Mouse (Mus musculus) R1 (cell line): ENCODE measurements around the gene Cd300lb.

Experiments
- DNase-seq: peaks from one replicate; pipeline ENCODE4 v3.0.0-alpha.2; 2018; ENCODE audit warnings: low read depth, low spot score

The Cd300lb gene

GRCm38 (mm10) chr11:114934144-114934543 lies at the start of gene Cd300lb:
Gene Cd300lb (minus strand): TSS chr11:114934386.
- DNase-seq: no peak

GRCm38 (mm10) chr11:114981866-114982265 lies 47.7 kb upstream of the Cd300lb start:
- no peak for DNase-seq

GRCm38 (mm10) chr11:114972726-114973125 lies 38.5 kb upstream of the Cd300lb start:
- no peak for DNase-seq

GRCm38 (mm10) chr11:114968752-114969207 lies 34.6 kb upstream of the Cd300lb start, which contains the start of gene Cd300c:
Gene Cd300c (minus strand): TSS chr11:114969157.
- DNase-seq: no peak

GRCm38 (mm10) chr11:114965182-114965828 lies 31.1 kb upstream of the Cd300lb start:
- DNase-seq: no peak

GRCm38 (mm10) chr11:114960369-114960768 lies 26.2 kb upstream of the Cd300lb start:
- DNase-seq: no peak

- DNase-seq: no peak
Measured at GRCm38 (mm10) chr11:114933591-114933990, 595 bp downstream of the Cd300lb start.

GRCm38 (mm10) chr11:114931041-114931440 lies 3.1 kb downstream of the Cd300lb start:
- DNase-seq: no peak

- DNase-seq: no peak
Measured at GRCm38 (mm10) chr11:114929581-114929980, 4.6 kb downstream of the Cd300lb start.

GRCm38 (mm10) chr11:114923961-114924360 lies 10.2 kb downstream of the Cd300lb start:
- DNase-seq: peak; percentile 77

GRCm38 (mm10) chr11:114922439-114922838 lies 11.7 kb downstream of the Cd300lb start:
- no peak for DNase-seq

- DNase-seq: no peak
Measured at GRCm38 (mm10) chr11:114917120-114917519, 17.1 kb downstream of the Cd300lb start.

GRCm38 (mm10) chr11:114914978-114915377 lies 19.2 kb downstream of the Cd300lb start:
- DNase-seq: no peak

- peak; percentile 73 for DNase-seq
Measured at GRCm38 (mm10) chr11:114912847-114913246, 21.3 kb downstream of the Cd300lb start.

GRCm38 (mm10) chr11:114909538-114909937 lies 24.6 kb downstream of the Cd300lb start:
- peak; percentile 38 for DNase-seq

- DNase-seq: no peak
Measured at GRCm38 (mm10) chr11:114908086-114908485, 26.1 kb downstream of the Cd300lb start.

GRCm38 (mm10) chr11:114907567-114907966 lies 26.6 kb downstream of the Cd300lb start:
- DNase-seq: no peak

- no peak for DNase-seq
Measured at GRCm38 (mm10) chr11:114903224-114903623, 31.0 kb downstream of the Cd300lb start.

- no peak for DNase-seq
Measured at GRCm38 (mm10) chr11:114898026-114898425, 36.2 kb downstream of the Cd300lb start.

- DNase-seq: no peak
Measured at GRCm38 (mm10) chr11:114896085-114896484, 38.1 kb downstream of the Cd300lb start.

GRCm38 (mm10) chr11:114890542-114890941 lies 43.6 kb downstream of the Cd300lb start:
- no peak for DNase-seq

- DNase-seq: no peak
Measured at GRCm38 (mm10) chr11:114889991-114890518, 44.1 kb downstream of the Cd300lb start, which contains the start of gene Cd300a. Gene Cd300a (plus strand): TSS chr11:114890041.
